Mouse (Mus musculus): Measurements from ENCODE around the gene Jag2. TPM values are rescaled to one million over a fixed set of nuclear protein-coding genes. Genes with fewer than 3 reads are reported as not detected.

Gene Jag2
- polyA plus RNA-seq, 1 experiment from 2014 or later, result 3.7 TPM

DNA sequence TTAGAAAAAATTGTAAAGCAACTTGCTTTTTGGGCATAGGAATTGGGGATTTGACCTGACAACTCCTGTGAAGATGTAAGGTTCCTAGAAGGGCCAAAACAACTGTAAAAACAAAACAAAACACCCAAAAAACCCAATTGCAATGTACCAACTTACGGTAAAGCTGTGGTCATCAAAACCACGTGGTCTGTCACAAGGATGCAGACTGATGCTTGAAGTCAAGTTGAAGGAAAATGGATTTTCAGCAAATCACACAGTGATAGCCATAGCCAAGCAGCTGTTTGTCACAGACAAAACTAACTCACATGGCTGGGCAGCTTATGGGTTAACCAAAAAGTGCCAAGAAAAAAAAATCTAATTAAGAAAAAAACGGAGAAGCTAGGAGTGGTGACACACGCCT is 30.6 kb downstream of the Jag2 start:
- no peak overlapping the region for H3K9ac ChIP-seq
- WGBS, result 60% methylated on average over 4 of the region's 4 CpGs
- H3K4me2 ChIP-seq, result no peak overlapping the region
- no peaks in the 10 kb centered on the region for H3K36me3 ChIP-seq
- no peak overlapping the region for H3K27ac ChIP-seq
- no peak overlapping the region for H3K4me3 ChIP-seq
- no peak for ATAC-seq (replicated peaks; ENCODE audit: insufficient number of reproducible peaks, insufficient read depth, low FRiP score, low read depth)
- H3K4me1 ChIP-seq (replicated peaks), result peaks cover 13% of the 10 kb centered on the region
- no peaks in the 10 kb centered on the region for H3K9me3 ChIP-seq (replicated peaks)
- peaks cover 12% of the 10 kb centered on the region; the same call in 1 of the 2 replicates for H3K27me3 ChIP-seq

GRCm38 (mm10) chr12:112898351-112898750 is 31.2 kb downstream of the Jag2 start:
- no peak for ATAC-seq (replicated peaks; ENCODE audit: insufficient number of reproducible peaks, insufficient read depth, low FRiP score, low read depth)
- Histone ChIP-seq H3K4me1 (replicated peaks) (0 out of 2 replicates have a peak, but pooled peaks cover 8% of the 10 kb centered on the region), H3K4me2 (no peak overlapping the region), H3K27me3 (peaks cover 13% of the 10 kb centered on the region; the same call in 1 of the 2 replicates), H3K36me3 (no peaks in the 10 kb centered on the region), H3K27ac (no peak overlapping the region), H3K9ac (no peak overlapping the region), H3K4me3 (no peak overlapping the region), H3K9me3 (replicated peaks) (no peaks in the 10 kb centered on the region)
- WGBS, result 66% methylated on average over 12 of the region's 12 CpGs

- 0 out of 2 replicates have a peak, but pooled peaks cover 8% of the 10 kb centered on the region for H3K4me1 ChIP-seq (replicated peaks)
- H3K27me3 ChIP-seq, result peaks cover 14% of the 10 kb centered on the region; the same call in 1 of the 2 replicates
- no peaks in the 10 kb centered on the region for H3K9me3 ChIP-seq (replicated peaks)
- H3K4me3 ChIP-seq, result no peak overlapping the region
- H3K36me3 ChIP-seq, result no peaks in the 10 kb centered on the region
- peak; percentile 66; the same call in 1 of the 2 replicates for ATAC-seq (replicated peaks; ENCODE audit: insufficient number of reproducible peaks, insufficient read depth, low FRiP score, low read depth)
- H3K27ac ChIP-seq, result peak overlapping the region; percentile 10; the same call in 1 of the 2 replicates
- H3K4me2 ChIP-seq, result peak overlapping the region; percentile 29; the same call in 1 of the 2 replicates
- H3K9ac ChIP-seq, result no peak overlapping the region
- WGBS, result 27% methylated on average over 16 of the region's 16 CpGs
These were observed 31.9 kb downstream of the Jag2 start for GRCm38 (mm10) chr12:112897522-112898212.

DNA sequence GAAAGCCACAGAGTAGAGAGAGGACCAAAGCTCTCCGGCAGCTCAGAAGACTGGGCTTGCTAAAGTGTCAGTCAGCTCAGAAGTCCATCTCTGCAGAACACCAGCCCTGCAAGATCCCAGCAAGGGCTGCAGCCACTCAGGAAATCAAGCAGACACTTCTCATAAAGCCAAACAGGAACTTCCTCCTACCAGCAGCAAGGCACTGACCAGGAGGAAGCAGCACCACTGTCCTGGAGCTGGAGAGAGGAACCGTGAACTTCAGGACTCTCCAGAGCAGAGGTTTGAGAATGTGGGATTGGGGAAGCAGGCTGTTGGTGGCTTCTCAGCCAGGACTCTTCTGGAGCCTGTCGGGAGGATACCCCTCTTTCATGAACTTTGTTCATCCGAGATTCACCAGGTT is 34.6 kb downstream of the Jag2 start:
- Histone ChIP-seq H3K9ac (no peak overlapping the region), H3K36me3 (no peaks in the 10 kb centered on the region), H3K27me3 (peaks cover 22% of the 10 kb centered on the region; the same call in 1 of the 2 replicates), H3K4me1 (replicated peaks) (0 out of 2 replicates have a peak, but pooled peaks cover 8% of the 10 kb centered on the region), H3K27ac (peak overlapping the region; percentile 29; the same call in 1 of the 2 replicates), H3K4me2 (no peak overlapping the region), H3K9me3 (replicated peaks) (no peaks in the 10 kb centered on the region), H3K4me3 (no peak overlapping the region)
- ATAC-seq (replicated peaks; ENCODE audit: insufficient number of reproducible peaks, insufficient read depth, low FRiP score, low read depth), result no peak
- WGBS, result 39% methylated on average over 4 of the region's 4 CpGs

GRCm38 (mm10) chr12:112894303-112894884 is 35.2 kb downstream of the Jag2 start:
- Histone ChIP-seq H3K36me3 (no peaks in the 10 kb centered on the region), H3K9me3 (replicated peaks) (no peaks in the 10 kb centered on the region), H3K4me3 (no peak overlapping the region), H3K9ac (no peak overlapping the region), H3K27me3 (peaks cover 22% of the 10 kb centered on the region; the same call in 1 of the 2 replicates), H3K27ac (no peak overlapping the region), H3K4me2 (no peak overlapping the region), H3K4me1 (replicated peaks) (0 out of 2 replicates have a peak, but pooled peaks cover 8% of the 10 kb centered on the region)
- ATAC-seq (replicated peaks; ENCODE audit: insufficient number of reproducible peaks, insufficient read depth, low FRiP score, low read depth), result no peak
- WGBS, result 55% methylated on average over 11 of the region's 11 CpGs

GRCm38 (mm10) chr12:112885465-112885864 is 44.1 kb downstream of the Jag2 start:
- Histone ChIP-seq H3K4me1 (replicated peaks) (no peaks in the 10 kb centered on the region), H3K27me3 (peaks cover 5% of the 10 kb centered on the region), H3K9me3 (replicated peaks) (no peaks in the 10 kb centered on the region), H3K4me3 (no peak overlapping the region), H3K36me3 (no peaks in the 10 kb centered on the region), H3K27ac (no peak overlapping the region), H3K4me2 (no peak overlapping the region), H3K9ac (no peak overlapping the region)
- no peak for ATAC-seq (replicated peaks; ENCODE audit: insufficient number of reproducible peaks, insufficient read depth, low FRiP score, low read depth)
- 61% methylated on average over 7 of the region's 7 CpGs for WGBS

- ATAC-seq (replicated peaks; ENCODE audit: insufficient number of reproducible peaks, insufficient read depth, low FRiP score, low read depth), result no peak
- Histone ChIP-seq H3K9me3 (replicated peaks) (no peaks in the 10 kb centered on the region), H3K27ac (no peak overlapping the region), H3K4me1 (replicated peaks) (peaks cover 18% of the 10 kb centered on the region), H3K4me3 (no peak overlapping the region), H3K27me3 (peaks cover 45% of the 10 kb centered on the region), H3K36me3 (no peaks in the 10 kb centered on the region), H3K9ac (no peak overlapping the region), H3K4me2 (no peak overlapping the region)
- 66% methylated on average over 6 of the region's 6 CpGs for WGBS
These were observed 48.2 kb downstream of the Jag2 start for GRCm38 (mm10) chr12:112881301-112881815.

GRCm38 (mm10) chr12:112880661-112881060 is 48.9 kb downstream of the Jag2 start:
- no peak overlapping the region for H3K4me2 ChIP-seq
- H3K9me3 ChIP-seq (replicated peaks), result no peaks in the 10 kb centered on the region
- ATAC-seq (replicated peaks; ENCODE audit: insufficient number of reproducible peaks, insufficient read depth, low FRiP score, low read depth), result no peak
- H3K27me3 ChIP-seq, result peaks cover 52% of the 10 kb centered on the region
- peaks cover 25% of the 10 kb centered on the region for H3K4me1 ChIP-seq (replicated peaks)
- WGBS, result 75% methylated on average over 4 of the region's 4 CpGs
- no peaks in the 10 kb centered on the region for H3K36me3 ChIP-seq
- no peak overlapping the region for H3K9ac ChIP-seq
- H3K4me3 ChIP-seq, result no peak overlapping the region
- no peak overlapping the region for H3K27ac ChIP-seq

GRCm38 (mm10) chr12:112879731-112880130 is 49.8 kb downstream of the Jag2 start:
- WGBS, result 69% methylated on average over 5 of the region's 5 CpGs
- ATAC-seq (replicated peaks; ENCODE audit: insufficient number of reproducible peaks, insufficient read depth, low FRiP score, low read depth), result no peak
- no peak overlapping the region for H3K9ac ChIP-seq
- no peak overlapping the region for H3K4me3 ChIP-seq
- H3K9me3 ChIP-seq (replicated peaks), result no peaks in the 10 kb centered on the region
- peaks cover 25% of the 10 kb centered on the region for H3K4me1 ChIP-seq (replicated peaks)
- H3K27me3 ChIP-seq, result peaks cover 62% of the 10 kb centered on the region
- no peak overlapping the region for H3K27ac ChIP-seq
- H3K36me3 ChIP-seq, result no peaks in the 10 kb centered on the region
- H3K4me2 ChIP-seq, result no peak overlapping the region

DNA sequence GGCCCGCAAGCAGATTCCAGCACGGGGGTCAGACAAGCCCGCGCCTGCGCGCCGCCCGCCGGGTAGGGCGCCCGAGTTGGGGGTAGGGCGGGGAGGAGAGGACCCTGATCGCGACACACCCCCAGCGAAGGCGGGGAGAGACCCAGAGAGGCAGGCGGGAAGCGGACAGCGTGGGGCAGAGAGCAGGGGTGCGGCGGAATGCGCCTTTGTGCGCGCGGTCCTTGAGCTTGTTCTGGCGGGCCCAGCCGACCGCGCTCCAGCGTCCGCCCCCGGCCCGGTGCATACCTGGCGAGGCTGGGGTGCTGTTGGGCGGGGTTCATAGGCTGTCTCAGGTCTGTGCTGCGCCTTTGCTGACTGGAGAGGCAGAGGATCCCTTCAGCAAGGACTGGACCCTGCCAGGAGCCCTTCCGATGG is 52.0 kb downstream of the Jag2 start:
- under 1% methylated on average over 35 of the region's 37 CpGs for WGBS
- H3K27me3 ChIP-seq, result peaks cover 82% of the 10 kb centered on the region
- H3K9ac ChIP-seq, result peak overlapping the region; percentile 43
- H3K36me3 ChIP-seq, result no peaks in the 10 kb centered on the region
- ATAC-seq (replicated peaks; ENCODE audit: insufficient number of reproducible peaks, insufficient read depth, low FRiP score, low read depth), result peak; percentile 37; the same call in 1 of the 2 replicates
- H3K4me2 ChIP-seq, result peak overlapping the region; percentile 83
- peaks cover 35% of the 10 kb centered on the region for H3K4me1 ChIP-seq (replicated peaks)
- peak overlapping the region; percentile 45 for H3K4me3 ChIP-seq
- no peak overlapping the region for H3K27ac ChIP-seq
- no peaks in the 10 kb centered on the region for H3K9me3 ChIP-seq (replicated peaks)

DNA sequence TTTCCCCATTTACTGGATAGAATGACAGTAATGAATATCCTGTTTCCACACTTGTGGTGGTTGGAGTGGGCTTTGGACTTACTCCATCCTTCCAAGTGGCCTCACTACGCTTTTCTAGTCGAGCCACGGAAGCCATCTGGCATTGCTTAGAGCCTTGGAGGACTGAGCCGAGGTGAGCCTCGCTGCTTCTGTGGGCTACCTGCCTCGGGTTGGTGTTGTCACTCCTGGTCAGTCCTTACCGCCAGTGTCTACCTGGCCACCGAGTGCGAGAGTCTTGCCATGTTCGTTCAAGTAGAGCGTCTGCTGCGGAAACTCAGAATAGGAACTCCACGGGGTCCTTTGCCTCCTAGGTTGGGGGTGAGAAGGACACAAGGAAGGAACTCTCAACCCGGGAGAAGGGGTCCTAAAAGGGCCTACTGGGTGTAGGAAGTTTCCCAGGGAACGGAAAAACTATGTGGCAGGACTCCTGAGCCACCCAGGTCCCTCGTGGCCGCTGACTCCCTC is 52.5 kb downstream of the Jag2 start:
- Histone ChIP-seq H3K27ac (no peak overlapping the region), H3K9me3 (replicated peaks) (no peaks in the 10 kb centered on the region), H3K27me3 (peaks cover 87% of the 10 kb centered on the region), H3K4me1 (replicated peaks) (peaks cover 35% of the 10 kb centered on the region), H3K9ac (peak overlapping the region; percentile 43; the same call in 1 of the 2 replicates), H3K4me2 (peak overlapping the region; percentile 83), H3K36me3 (no peaks in the 10 kb centered on the region), H3K4me3 (peak overlapping the region; percentile 45)
- no peak for ATAC-seq (replicated peaks; ENCODE audit: insufficient number of reproducible peaks, insufficient read depth, low FRiP score, low read depth)
- 6% methylated on average over 17 of the region's 17 CpGs for WGBS

Measured in heart, embryonic 15.5 days (tissue).